Mouse (Mus musculus): Measurements from ENCODE around the gene Josd2. TPM values are rescaled to one million over a fixed set of nuclear protein-coding genes. Genes with fewer than 3 reads are reported as not detected.

Gene Josd2
- polyA plus RNA-seq, 1 experiment from 2014 or later = 86.2 TPM

GRCm38 (mm10) chr7:44460767-44461502 is 6.8 kb upstream of the Josd2 start:
- H3K9me3 ChIP-seq = no peaks in the 10 kb centered on the region
- no peak overlapping the region for H3K27ac ChIP-seq
- peaks cover 59% of the 10 kb centered on the region for H3K27me3 ChIP-seq (ENCODE audit: insufficient read depth, poor library complexity, severe bottlenecking)
- DNase-seq (ENCODE audit: low spot score) = no peak
- WGBS = 77% methylated on average over 31 of the region's 31 CpGs
- no peak overlapping the region for H3K4me3 ChIP-seq
- H3K4me1 ChIP-seq (replicated peaks) = peaks cover 39% of the 10 kb centered on the region
- peaks cover 83% of the 10 kb centered on the region for H3K36me3 ChIP-seq

- H3K27me3 ChIP-seq (ENCODE audit: insufficient read depth, poor library complexity, severe bottlenecking) = peaks cover 59% of the 10 kb centered on the region
- H3K4me3 ChIP-seq = peak overlapping the region; percentile 38; the same call in 1 of the 2 replicates
- no peak for DNase-seq (ENCODE audit: low spot score)
- 67% methylated on average over 57 of the region's 57 CpGs for WGBS
- H3K9me3 ChIP-seq = no peaks in the 10 kb centered on the region
- peaks cover 76% of the 10 kb centered on the region for H3K36me3 ChIP-seq
- H3K27ac ChIP-seq = no peak overlapping the region
- H3K4me1 ChIP-seq (replicated peaks) = peaks cover 46% of the 10 kb centered on the region
Observed at GRCm38 (mm10) chr7:44461503-44462217, 6.1 kb upstream of the Josd2 start.

GRCm38 (mm10) chr7:44462218-44463055 is 5.3 kb upstream of the Josd2 start:
- peak; percentile 77 for DNase-seq (ENCODE audit: low spot score)
- 0 out of 2 replicates have a peak overlapping the region, but pooled peaks have one; percentile 46 for H3K27ac ChIP-seq
- H3K27me3 ChIP-seq (ENCODE audit: insufficient read depth, poor library complexity, severe bottlenecking) = peaks cover 59% of the 10 kb centered on the region
- H3K4me1 ChIP-seq (replicated peaks) = peaks cover 54% of the 10 kb centered on the region
- WGBS = 24% methylated on average over 77 of the region's 77 CpGs
- peaks cover 68% of the 10 kb centered on the region for H3K36me3 ChIP-seq
- H3K4me3 ChIP-seq = peak overlapping the region; percentile 38
- H3K9me3 ChIP-seq = no peaks in the 10 kb centered on the region

- no peak for DNase-seq (ENCODE audit: low spot score)
- Histone ChIP-seq H3K4me3 (peak overlapping the region; percentile 38; the same call in 1 of the 2 replicates), H3K27me3 (ENCODE audit: insufficient read depth, poor library complexity, severe bottlenecking) (peaks cover 59% of the 10 kb centered on the region), H3K36me3 (peaks cover 62% of the 10 kb centered on the region), H3K9me3 (no peaks in the 10 kb centered on the region), H3K4me1 (replicated peaks) (peaks cover 56% of the 10 kb centered on the region), H3K27ac (no peak overlapping the region)
- 36% methylated on average over 8 of the region's 8 CpGs for WGBS
Observed at GRCm38 (mm10) chr7:44463056-44463425, 4.7 kb upstream of the Josd2 start.

- H3K27ac ChIP-seq = no peak overlapping the region
- H3K36me3 ChIP-seq = peaks cover 56% of the 10 kb centered on the region
Observed at GRCm38 (mm10) chr7:44463556-44464225, 4.1 kb upstream of the Josd2 start.

GRCm38 (mm10) chr7:44464511-44464910 is 3.3 kb upstream of the Josd2 start:
- Histone ChIP-seq H3K27ac (no peak overlapping the region), H3K9me3 (no peaks in the 10 kb centered on the region), H3K4me1 (replicated peaks) (peaks cover 71% of the 10 kb centered on the region), H3K36me3 (peaks cover 48% of the 10 kb centered on the region), H3K27me3 (ENCODE audit: insufficient read depth, poor library complexity, severe bottlenecking) (peaks cover 51% of the 10 kb centered on the region), H3K4me3 (no peak overlapping the region)
- 32% methylated on average over 4 of the region's 4 CpGs for WGBS
- DNase-seq (ENCODE audit: low spot score) = no peak

More at GRCm38 (mm10) chr7:44463556-44464225, 4.1 kb upstream of the Josd2 start:
- WGBS = 92% methylated on average over 10 of the region's 10 CpGs
- H3K4me1 ChIP-seq (replicated peaks) = peaks cover 63% of the 10 kb centered on the region
- H3K4me3 ChIP-seq = no peak overlapping the region
- no peak for DNase-seq (ENCODE audit: low spot score)
- no peaks in the 10 kb centered on the region for H3K9me3 ChIP-seq
- peaks cover 58% of the 10 kb centered on the region for H3K27me3 ChIP-seq (ENCODE audit: insufficient read depth, poor library complexity, severe bottlenecking)

GRCm38 (mm10) chr7:44465111-44465510 is 2.7 kb upstream of the Josd2 start, which contains the start of gene Aspdh:
TSS of gene Aspdh (plus strand) at chr7:44465391.
- Histone ChIP-seq H3K9me3 (no peaks in the 10 kb centered on the region), H3K4me3 (no peak within 1 kb of the TSS), H3K27me3 (ENCODE audit: insufficient read depth, poor library complexity, severe bottlenecking) (peaks cover 45% of the 10 kb centered on the region), H3K4me1 (replicated peaks) (peaks cover 77% of the 10 kb centered on the region), H3K27ac (peak within 1 kb of the TSS; percentile 13), H3K36me3 (peaks cover 42% of the 10 kb centered on the region)
- WGBS = 43% methylated on average over 2 of the region's 2 CpGs
- no peak for DNase-seq (ENCODE audit: low spot score)

GRCm38 (mm10) chr7:44466006-44466887 is 1.5 kb upstream of the Josd2 start:
- H3K27me3 ChIP-seq (ENCODE audit: insufficient read depth, poor library complexity, severe bottlenecking) = peaks cover 33% of the 10 kb centered on the region
- DNase-seq (ENCODE audit: low spot score) = no peak
- no peaks in the 10 kb centered on the region for H3K9me3 ChIP-seq
- whole genome bisulfite sequencing = 81% methylated on average over 10 of the region's 10 CpGs
- peaks cover 34% of the 10 kb centered on the region for H3K36me3 ChIP-seq
- H3K4me3 ChIP-seq = no peak overlapping the region; the same call in 1 of the 2 replicates
- peaks cover 88% of the 10 kb centered on the region for H3K4me1 ChIP-seq (replicated peaks)
- H3K27ac ChIP-seq = peak overlapping the region; percentile 91

GRCm38 (mm10) chr7:44466888-44467311 is 880 bp upstream of the Josd2 start:
- H3K27me3 ChIP-seq (ENCODE audit: insufficient read depth, poor library complexity, severe bottlenecking) = peaks cover 27% of the 10 kb centered on the region
- peak overlapping the region; percentile 68; the same call in 1 of the 2 replicates for H3K4me3 ChIP-seq
- H3K9me3 ChIP-seq = no peaks in the 10 kb centered on the region
- peaks cover 88% of the 10 kb centered on the region for H3K4me1 ChIP-seq (replicated peaks)
- WGBS = 82% methylated on average over 16 of the region's 16 CpGs
- H3K27ac ChIP-seq = peak overlapping the region; percentile 91
- H3K36me3 ChIP-seq = peaks cover 27% of the 10 kb centered on the region
- no peak for DNase-seq (ENCODE audit: low spot score)

GRCm38 (mm10) chr7:44468644-44469285 is 985 bp downstream of the Josd2 start:
- Histone ChIP-seq H3K9me3 (no peaks in the 10 kb centered on the region), H3K36me3 (peaks cover 9% of the 10 kb centered on the region; the same call in 1 of the 2 replicates), H3K4me3 (peak overlapping the region; percentile 68), H3K27me3 (ENCODE audit: insufficient read depth, poor library complexity, severe bottlenecking) (peaks cover 14% of the 10 kb centered on the region), H3K27ac (peak overlapping the region; percentile 91), H3K4me1 (replicated peaks) (peaks cover 93% of the 10 kb centered on the region)
- no peak for DNase-seq (ENCODE audit: low spot score)
- 67% methylated on average over 15 of the region's 15 CpGs for WGBS
